Mouse (Mus musculus): ENCODE measurements at regions not wholly inside any gene's neighbourhood (a gene's known extent, or its start where the extent isn't known, plus 50 kb on each side); places are given as distances from the start of the nearest gene placed in this dataset.

- no peak for DNase-seq (ENCODE audit: low read depth)
Measured at GRCm38 (mm10) chr10:39316533-39316932, 52.1 kb upstream of the Fyn start.

DNA sequence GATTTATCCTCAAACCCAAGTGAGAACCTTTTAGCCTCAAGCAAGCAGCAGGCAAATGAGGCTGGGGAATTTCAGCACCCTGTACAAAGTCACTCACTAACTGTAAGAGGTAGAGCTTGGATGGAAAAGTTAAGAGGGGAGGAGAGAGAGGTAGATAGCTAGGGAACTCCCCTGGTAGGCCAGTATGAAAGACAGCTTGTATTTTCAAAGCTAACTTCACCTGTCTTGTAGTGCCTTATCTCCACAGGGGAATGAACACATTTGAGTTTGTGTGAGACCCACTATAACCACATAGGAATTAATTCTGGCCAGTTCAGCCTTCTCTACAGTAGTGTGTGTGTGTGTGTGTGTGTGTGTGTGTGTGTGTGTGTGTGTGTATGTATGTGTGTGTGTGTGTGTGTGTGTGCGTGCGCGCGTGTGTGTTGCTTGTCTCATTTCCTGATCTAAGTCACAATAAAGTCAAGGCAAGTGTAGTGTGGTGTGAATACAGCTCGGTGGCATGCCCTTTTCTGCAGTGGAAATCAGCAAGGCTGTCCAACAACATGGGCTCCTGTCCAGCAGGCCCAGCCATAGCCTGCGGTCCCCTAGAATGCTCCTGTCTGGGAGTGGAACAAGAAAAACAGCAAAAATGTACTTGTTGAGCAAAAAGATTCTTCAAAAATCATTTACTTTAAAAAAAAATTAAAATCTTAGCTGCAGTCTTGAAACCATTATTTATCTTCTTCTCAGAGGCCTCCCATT is 53.1 kb upstream of the Fyn start:
- peak; percentile 64 for DNase-seq (ENCODE audit: low read depth)

DNA sequence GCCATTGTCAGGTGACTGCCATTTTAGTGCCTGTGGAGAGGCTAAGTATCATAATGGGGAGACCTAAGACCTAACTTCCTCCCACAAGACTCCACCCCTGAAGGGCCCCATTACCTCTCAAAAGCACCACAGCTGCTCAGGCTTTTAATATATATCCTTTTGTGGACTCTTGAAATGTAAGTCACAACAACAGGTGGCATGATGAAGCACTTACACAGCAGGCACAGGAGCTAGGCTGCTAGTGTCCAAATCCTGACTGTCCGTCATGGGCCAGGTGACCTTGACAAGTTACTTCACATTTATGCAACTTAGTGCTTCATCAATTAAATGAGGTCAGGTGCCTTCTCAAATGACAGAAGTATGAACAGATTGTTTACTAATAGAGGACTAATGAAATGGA is 57.2 kb upstream of the Fyn start:
- peak; percentile 37 for DNase-seq (ENCODE audit: low read depth)

GRCm38 (mm10) chr10:39308535-39308934 is 60.1 kb upstream of the Fyn start:
- DNase-seq (ENCODE audit: low read depth) = no peak

DNA sequence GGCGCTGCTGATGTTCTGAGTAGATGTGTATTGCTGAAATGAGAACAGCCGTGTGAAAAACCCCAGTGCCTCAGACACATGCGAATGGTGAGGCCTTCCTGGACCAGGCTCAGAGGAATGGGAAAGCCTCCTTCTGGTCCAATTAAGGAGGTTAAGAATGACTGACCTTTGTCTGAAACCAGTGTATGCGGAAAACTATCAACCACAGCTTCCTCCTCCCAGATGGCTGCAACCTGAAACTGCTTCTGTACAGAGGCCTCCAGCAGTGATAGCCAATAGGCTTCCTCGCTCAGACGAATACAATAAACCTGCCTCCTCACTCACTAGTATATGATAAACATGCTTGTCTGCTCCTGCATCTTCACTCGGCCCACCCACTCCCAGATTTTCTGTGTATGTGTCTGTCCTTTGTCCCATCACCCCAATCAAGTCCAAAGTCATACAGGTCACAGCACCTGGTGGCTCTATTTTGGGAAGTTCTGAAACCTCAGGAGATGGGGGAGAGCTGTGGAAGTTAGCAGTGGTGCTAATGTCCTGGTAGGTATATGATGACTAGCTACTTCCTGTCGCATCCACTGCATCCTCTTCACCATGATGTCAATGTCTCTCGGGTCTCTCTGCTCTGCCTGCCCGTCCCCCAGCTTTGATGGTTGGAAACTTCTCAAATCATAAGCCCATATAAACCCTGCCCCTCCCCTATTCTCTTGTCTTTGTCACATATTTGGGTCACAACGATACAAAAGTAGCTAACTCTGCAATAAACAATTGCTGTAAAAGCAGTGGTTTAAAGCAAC is 75.8 kb upstream of the Fyn start:
- peak; percentile 63 for DNase-seq (ENCODE audit: low read depth)

GRCm38 (mm10) chr10:39291747-39292198 is 76.9 kb upstream of the Fyn start:
- DNase-seq (ENCODE audit: low read depth) = no peak

DNA sequence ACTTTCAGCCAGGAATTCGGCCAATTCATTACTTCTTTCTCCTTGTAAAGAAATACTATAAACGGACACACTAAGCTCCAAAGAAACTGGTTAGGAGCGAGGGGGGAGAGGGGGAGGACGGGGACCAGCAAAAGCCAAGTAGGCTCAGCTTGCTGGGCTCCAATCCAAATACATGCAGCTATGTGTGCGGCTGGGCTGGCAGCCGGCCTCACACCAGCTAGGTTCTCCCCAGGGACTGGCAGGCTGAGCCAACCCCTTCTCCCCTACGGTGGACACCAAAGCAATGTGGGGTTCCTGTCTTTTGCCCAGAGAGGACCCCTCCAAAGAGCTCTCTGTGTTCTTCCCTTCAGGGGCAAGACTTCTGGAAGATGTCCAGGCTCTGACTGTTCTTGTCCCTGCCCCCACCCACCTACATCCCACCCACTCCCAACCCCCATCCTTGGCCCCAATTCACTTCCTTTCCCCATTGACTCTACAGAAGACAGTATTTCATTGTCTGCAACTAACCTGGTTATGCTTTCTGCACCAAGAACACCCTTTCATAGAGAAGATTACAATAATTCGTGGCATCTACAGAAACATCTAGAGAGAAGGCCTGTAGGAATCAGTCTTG is 77.4 kb upstream of the Fyn start:
- DNase-seq (ENCODE audit: low read depth) = no peak

GRCm38 (mm10) chr10:39290245-39290644 is 78.4 kb upstream of the Fyn start:
- DNase-seq (ENCODE audit: low read depth) = no peak

GRCm38 (mm10) chr10:39280366-39281000 is 88.2 kb upstream of the Fyn start:
- DNase-seq (ENCODE audit: low read depth) = no peak

- DNase-seq (ENCODE audit: low read depth) = no peak
Measured at GRCm38 (mm10) chr10:39274202-39274601, 94.5 kb upstream of the Fyn start.

DNA sequence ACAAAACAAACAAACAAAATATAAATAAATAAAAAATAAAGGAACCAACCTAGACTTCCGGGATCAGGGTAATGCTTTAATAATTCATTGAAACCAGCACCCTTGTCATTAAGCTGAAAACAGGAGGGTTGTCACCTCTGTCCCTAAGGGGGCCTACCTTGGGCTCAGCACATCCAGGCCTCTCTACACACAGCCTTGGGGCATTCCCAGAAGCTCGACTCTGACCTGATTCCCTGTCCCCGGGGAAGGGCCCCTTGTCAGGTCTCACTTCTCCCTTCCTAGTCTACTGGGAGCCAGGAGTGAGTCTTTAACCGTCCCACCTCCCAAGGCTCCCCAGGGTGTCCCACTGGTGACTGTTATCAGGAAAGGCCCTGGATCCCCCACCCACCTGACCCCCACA is 95.2 kb upstream of the Fyn start:
- DNase-seq (ENCODE audit: low read depth) = no peak

- DNase-seq (ENCODE audit: low read depth) = no peak
Measured at GRCm38 (mm10) chr10:39272387-39272949, 96.2 kb upstream of the Fyn start.

GRCm38 (mm10) chr10:39270406-39270805 is 98.2 kb upstream of the Fyn start:
- no peak for DNase-seq (ENCODE audit: low read depth)

- no peak for DNase-seq (ENCODE audit: low read depth)
Measured at GRCm38 (mm10) chr10:39267236-39267635, 101.4 kb upstream of the Fyn start.

- peak; percentile 47 for DNase-seq (ENCODE audit: low read depth)
Measured at GRCm38 (mm10) chr10:39266482-39266881, 102.2 kb upstream of the Fyn start.

GRCm38 (mm10) chr10:39262466-39262865 is 98.9 kb upstream of the Ccn6 start:
- no peak for DNase-seq (ENCODE audit: low read depth)

- DNase-seq (ENCODE audit: low read depth) = no peak
Measured at GRCm38 (mm10) chr10:39261174-39262145, 97.9 kb upstream of the Ccn6 start.

GRCm38 (mm10) chr10:39260061-39260460 is 96.5 kb upstream of the Ccn6 start:
- DNase-seq (ENCODE audit: low read depth) = no peak

- no peak for DNase-seq (ENCODE audit: low read depth)
Measured at GRCm38 (mm10) chr10:39257371-39258154, 94.0 kb upstream of the Ccn6 start.

DNA sequence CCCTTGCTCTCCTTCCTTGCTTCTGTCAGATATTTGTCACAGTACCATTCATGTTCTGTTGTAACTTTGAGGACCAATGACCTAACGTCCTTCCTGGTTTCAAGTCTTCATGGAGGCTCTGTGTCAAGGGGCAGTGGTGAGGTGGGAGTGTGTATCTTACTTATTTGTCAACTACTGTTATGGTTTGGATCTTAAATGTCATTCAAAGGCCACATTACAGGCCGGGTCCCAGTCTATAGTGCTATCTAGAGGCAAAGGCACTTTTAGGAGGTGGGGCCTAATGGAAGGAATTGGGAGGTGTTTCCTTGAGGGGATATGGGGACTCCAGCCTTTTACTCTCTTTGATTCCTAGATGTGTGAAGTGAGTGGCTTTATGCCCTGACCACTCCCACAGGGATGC is 91.0 kb upstream of the Ccn6 start:
- DNase-seq (ENCODE audit: low read depth) = no peak
